Mouse (Mus musculus) heart, embryonic 15.5 days (tissue): Measurements from ENCODE around the gene Spaca1. TPM values are rescaled to one million over a fixed set of nuclear protein-coding genes. Genes with fewer than 3 reads are reported as not detected.
"Not testable (repeated sequence)": the region's sequence is repeated elsewhere in the genome, so short reads cannot be mapped to it uniquely, and the experiment has no call there.

ENCODE experiments used
- ATAC-seq: fragments of 200-750 bp; cut with Nextera tagmentation; replicated peaks from 2 replicates; pipeline ENCODE4 v1.8.0; 2017; ENCODE audit warnings: low read depth, moderate TSS enrichment; ENCODE audit not compliant: insufficient number of reproducible peaks, insufficient read depth, low FRiP score
- H3K27ac ChIP-seq: fragments of 300-500 bp; sonication (generic); 2 replicates; pipeline ENCODE4 v1.5.1; 2015; ENCODE audit warnings: mild to moderate bottlenecking, inconsistent platforms
- H3K27me3 ChIP-seq: fragments of 300-500 bp; sonication (generic); 2 replicates; pipeline ENCODE4 v1.6.1; 2015; ENCODE audit warnings: inconsistent platforms
- H3K36me3 ChIP-seq: fragments of 300-500 bp; sonication (generic); 2 replicates; pipeline ENCODE4 v1.6.1; 2015; ENCODE audit warnings: mild to moderate bottlenecking, inconsistent platforms
- H3K4me1 ChIP-seq: fragments of 300-500 bp; sonication (generic); replicated peaks from 2 replicates; pipeline ENCODE4 v1.6.1; 2015; ENCODE audit warnings: inconsistent platforms
- H3K4me2 ChIP-seq: fragments of 300-500 bp; sonication (generic); 2 replicates; pipeline ENCODE4 v1.6.1; 2015; ENCODE audit warnings: inconsistent platforms, mild to moderate bottlenecking, moderate library complexity
- H3K4me3 ChIP-seq: fragments of 300-500 bp; sonication (generic); 2 replicates; pipeline ENCODE4 v1.5.1; 2015; ENCODE audit warnings: mild to moderate bottlenecking, inconsistent platforms
- H3K9ac ChIP-seq: fragments of 300-500 bp; sonication (generic); 2 replicates; pipeline ENCODE4 v1.6.1; 2015; ENCODE audit warnings: mild to moderate bottlenecking, inconsistent platforms
- H3K9me3 ChIP-seq: fragments of 300-500 bp; sonication (generic); replicated peaks from 2 replicates; pipeline ENCODE4 v1.6.1; 2016; ENCODE audit warnings: inconsistent platforms
- WGBS: fragments of 180-500 bp; shearing (Covaris S2); methylation state at CpG from one replicate; pipeline ENCODE4 v1.1.7; 2015; ENCODE audit warnings: mixed read lengths; 5-methylcytosine and 5-hydroxymethylcytosine counted together
- polyA plus RNA-seq: library from polyadenylated mRNA; unstranded; fragments of >200 nt; fragmentation: Nextera tagmentation; extraction: Ambion mirVana; gene quantifications from 2 replicates; pipeline ENCODE4 v1.2.1, GENCODE M21; 2015

The Spaca1 gene
- polyA plus RNA-seq: 1.1 TPM in 2 replicates

GRCm38 (mm10) chr4:34049571-34050255, at the start of gene Spaca1:
Gene Spaca1 (minus strand): TSS chr4:34050191.
- H3K36me3 ChIP-seq: no peaks in the 10 kb centered on the region
- H3K4me1 ChIP-seq: no peaks in the 10 kb centered on the region
- H3K4me3 ChIP-seq: peak within 1 kb of the TSS; percentile 39
- H3K27me3 ChIP-seq: no peaks in the 10 kb centered on the region
- 42% methylated on average over 46 of the region's 46 CpGs for WGBS
- H3K9ac ChIP-seq: peak within 1 kb of the TSS; percentile 47; the same call in 1 of the 2 replicates
- no peak for ATAC-seq
- no peaks in the 10 kb centered on the region for H3K9me3 ChIP-seq
- H3K27ac ChIP-seq: no peak within 1 kb of the TSS
- H3K4me2 ChIP-seq: peak within 1 kb of the TSS; percentile 66

DNA sequence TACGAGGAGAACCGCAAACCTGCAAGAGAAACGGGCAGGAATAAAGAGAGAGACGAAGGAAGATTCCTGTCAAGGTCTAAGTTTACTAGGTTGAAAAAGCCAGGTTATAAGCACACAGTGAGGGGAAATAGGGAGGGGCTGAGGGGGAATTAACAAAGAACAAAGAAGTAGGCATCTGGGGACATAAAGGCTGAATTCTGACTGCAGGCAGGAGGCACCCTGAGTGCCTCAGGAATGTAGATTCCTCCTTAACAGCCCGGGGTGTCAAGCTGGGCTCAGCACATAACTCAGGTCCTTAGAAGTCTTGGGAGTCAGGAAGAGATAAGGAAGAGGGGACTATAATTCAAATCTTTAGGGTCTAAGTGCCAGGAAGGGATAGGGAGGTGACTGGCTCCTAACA, 37.3 kb upstream of the Spaca1 start:
- WGBS: 80% methylated on average over 5 of the region's 5 CpGs
- not testable (repeated sequence) for H3K9me3 ChIP-seq, H3K27ac ChIP-seq

GRCm38 (mm10) chr4:34081064-34081463, 31.1 kb upstream of the Spaca1 start:
- 76% methylated on average over 3 of the region's 3 CpGs for WGBS
- no peak for ATAC-seq
- H3K9me3 ChIP-seq: no peaks in the 10 kb centered on the region

More for the DNA sequence above, 37.3 kb upstream of the Spaca1 start:
- not testable (repeated sequence) for H3K36me3 ChIP-seq, ATAC-seq, H3K27me3 ChIP-seq, H3K4me2 ChIP-seq, H3K4me1 ChIP-seq, H3K9ac ChIP-seq, H3K4me3 ChIP-seq

DNA sequence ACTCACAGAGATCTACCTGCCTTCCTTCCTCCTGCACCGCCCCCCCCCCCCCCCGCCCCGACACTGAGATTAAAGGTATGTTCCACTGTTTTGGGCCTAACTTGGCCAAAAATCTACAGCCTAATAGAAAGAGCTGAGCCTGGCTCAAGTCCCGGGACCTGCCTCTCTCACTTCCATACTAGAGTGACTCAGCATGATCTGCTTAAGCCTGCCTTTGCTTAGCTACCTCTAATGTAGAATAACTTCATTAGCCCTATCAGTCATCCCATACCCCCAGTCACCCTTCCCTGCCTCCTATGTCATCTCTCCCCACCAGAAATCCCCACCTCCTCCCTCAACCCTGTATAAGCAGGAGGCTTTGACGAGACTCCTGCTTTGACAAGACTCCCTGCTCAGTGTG, 19.0 kb upstream of the Spaca1 start:
- no peaks in the 10 kb centered on the region for H3K36me3 ChIP-seq
- H3K27me3 ChIP-seq: no peaks in the 10 kb centered on the region
- H3K4me3 ChIP-seq: no peak overlapping the region
- no peaks in the 10 kb centered on the region for H3K9me3 ChIP-seq
- no peak for ATAC-seq
- no peak overlapping the region for H3K27ac ChIP-seq
- H3K9ac ChIP-seq: no peak overlapping the region
- H3K4me1 ChIP-seq: no peaks in the 10 kb centered on the region
- WGBS: 76% methylated on average over 3 of the region's 5 CpGs
- H3K4me2 ChIP-seq: no peak overlapping the region

More at GRCm38 (mm10) chr4:34081064-34081463, 31.1 kb upstream of the Spaca1 start:
- Histone ChIP-seq H3K4me2 (no peak overlapping the region), H3K36me3 (no peaks in the 10 kb centered on the region), H3K27ac (no peak overlapping the region), H3K4me1 (no peaks in the 10 kb centered on the region), H3K27me3 (no peaks in the 10 kb centered on the region), H3K9ac (no peak overlapping the region), H3K4me3 (no peak overlapping the region)

GRCm38 (mm10) chr4:34058320-34058719, 8.3 kb upstream of the Spaca1 start:
- Histone ChIP-seq H3K4me1 (no peaks in the 10 kb centered on the region), H3K36me3 (no peaks in the 10 kb centered on the region), H3K27ac (no peak overlapping the region), H3K27me3 (no peaks in the 10 kb centered on the region), H3K9me3 (no peaks in the 10 kb centered on the region), H3K9ac (no peak overlapping the region), H3K4me2 (no peak overlapping the region), H3K4me3 (no peak overlapping the region)
- no peak for ATAC-seq
- WGBS: 66% methylated on average over 1 of the region's 1 CpGs

GRCm38 (mm10) chr4:34026771-34027170, 23.2 kb downstream of the Spaca1 start:
- H3K9me3 ChIP-seq: no peaks in the 10 kb centered on the region
- WGBS: 87% methylated on average over 2 of the region's 2 CpGs

DNA sequence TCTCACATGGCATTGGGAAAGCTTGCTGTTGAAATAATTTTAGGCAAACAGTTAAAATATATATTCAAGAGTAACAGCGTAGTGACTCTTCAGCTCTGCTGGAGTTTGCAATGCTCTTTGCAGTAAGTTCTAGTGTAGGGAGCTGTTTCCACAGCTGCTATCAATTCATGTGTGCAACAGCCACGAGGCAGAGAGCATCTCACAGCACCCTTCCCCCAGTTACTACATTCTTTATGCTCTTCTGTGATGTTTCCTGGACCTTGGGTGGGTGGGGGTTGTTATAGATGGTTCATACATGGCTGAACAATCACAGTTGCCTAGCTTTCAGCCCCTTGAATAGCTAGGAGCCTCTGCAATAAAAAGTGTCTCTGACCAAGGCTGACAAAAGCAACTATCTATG, 28.5 kb downstream of the Spaca1 start:
- H3K36me3 ChIP-seq: no peaks in the 10 kb centered on the region
- WGBS: 54% methylated on average over 2 of the region's 2 CpGs

More at GRCm38 (mm10) chr4:34026771-34027170, 23.2 kb downstream of the Spaca1 start:
- Histone ChIP-seq H3K27me3 (no peaks in the 10 kb centered on the region), H3K4me3 (no peak overlapping the region), H3K4me1 (no peaks in the 10 kb centered on the region), H3K36me3 (no peaks in the 10 kb centered on the region), H3K9ac (no peak overlapping the region), H3K4me2 (no peak overlapping the region), H3K27ac (no peak overlapping the region)
- ATAC-seq: no peak

DNA sequence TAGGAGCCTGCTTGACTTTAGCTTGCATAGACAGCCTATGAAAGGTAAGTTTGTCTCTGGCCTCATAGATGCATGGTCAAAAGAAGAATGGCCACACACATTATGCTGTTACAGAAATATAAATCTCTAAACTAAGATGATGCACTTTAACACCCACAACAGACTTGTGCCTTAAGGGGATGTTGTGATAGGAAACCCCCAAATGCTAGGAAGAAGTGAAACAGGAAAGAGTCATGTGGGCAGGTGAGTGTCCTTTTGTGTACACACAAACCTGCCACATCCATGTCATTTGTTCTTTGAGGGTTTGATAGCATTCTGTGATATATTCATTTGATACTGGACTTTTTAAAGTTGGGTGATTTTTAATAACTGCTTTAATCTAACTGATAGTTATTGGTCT, 53.6 kb downstream of the Spaca1 start:
- Histone ChIP-seq H3K4me1 (no peaks in the 10 kb centered on the region), H3K36me3 (no peaks in the 10 kb centered on the region), H3K9ac (no peak overlapping the region), H3K4me2 (no peak overlapping the region), H3K9me3 (no peaks in the 10 kb centered on the region), H3K27ac (no peak overlapping the region), H3K27me3 (no peaks in the 10 kb centered on the region), H3K4me3 (no peak overlapping the region)
- no peak for ATAC-seq

More for the DNA sequence above, 28.5 kb downstream of the Spaca1 start:
- Histone ChIP-seq H3K4me2 (no peak overlapping the region), H3K9me3 (no peaks in the 10 kb centered on the region), H3K27ac (no peak overlapping the region), H3K4me1 (no peaks in the 10 kb centered on the region), H3K4me3 (no peak overlapping the region), H3K27me3 (no peaks in the 10 kb centered on the region), H3K9ac (no peak overlapping the region)
- no peak for ATAC-seq

GRCm38 (mm10) chr4:33992687-33993086, 57.3 kb downstream of the Spaca1 start:
- Histone ChIP-seq H3K9me3 (no peaks in the 10 kb centered on the region), H3K36me3 (no peaks in the 10 kb centered on the region), H3K9ac (no peak overlapping the region), H3K4me1 (no peaks in the 10 kb centered on the region), H3K4me3 (no peak overlapping the region), H3K27me3 (no peaks in the 10 kb centered on the region), H3K4me2 (no peak overlapping the region), H3K27ac (no peak overlapping the region)
- ATAC-seq: no peak
- WGBS: 56% methylated on average over 3 of the region's 3 CpGs

DNA sequence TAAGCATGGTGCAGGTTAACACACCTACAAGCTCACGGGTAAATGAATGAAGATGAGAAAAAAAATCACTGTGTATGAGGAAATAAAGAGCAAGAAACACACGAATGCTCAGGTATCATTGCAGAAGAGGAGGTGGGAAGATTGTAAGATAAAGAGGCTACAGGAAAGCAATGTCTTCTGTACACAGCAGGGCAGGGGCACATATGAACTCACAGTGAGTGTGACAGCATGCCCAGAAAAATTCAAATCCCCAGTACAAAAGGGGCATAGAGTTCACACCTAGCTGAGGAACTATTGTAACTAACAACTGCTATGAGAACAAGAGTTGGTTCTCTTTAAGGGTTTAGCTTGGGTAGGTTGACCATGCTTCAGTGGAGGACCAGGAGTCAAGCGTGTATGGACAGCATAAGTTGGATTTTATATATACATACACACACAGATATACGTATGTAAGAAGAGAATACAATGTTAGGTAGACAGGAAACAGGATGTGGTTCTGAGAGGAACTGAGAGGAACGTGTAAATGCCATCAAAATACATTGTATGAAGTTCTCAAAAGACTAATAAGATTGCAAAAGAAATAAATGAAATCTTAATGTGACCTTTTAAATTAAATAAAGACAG, 61.4 kb downstream of the Spaca1 start:
- H3K4me3 ChIP-seq: no peak overlapping the region
- WGBS: 68% methylated on average over 5 of the region's 5 CpGs
- ATAC-seq: no peak
- no peaks in the 10 kb centered on the region for H3K27me3 ChIP-seq
- H3K9ac ChIP-seq: no peak overlapping the region
- H3K9me3 ChIP-seq: no peaks in the 10 kb centered on the region
- H3K27ac ChIP-seq: no peak overlapping the region
- no peaks in the 10 kb centered on the region for H3K36me3 ChIP-seq
- no peaks in the 10 kb centered on the region for H3K4me1 ChIP-seq
- no peak overlapping the region for H3K4me2 ChIP-seq
